Mouse (Mus musculus): ENCODE results near the gene Slc25a20. TPM values are rescaled to one million over a fixed set of nuclear protein-coding genes. Genes with fewer than 3 reads are reported as not detected.

Slc25a20 gene
- polyA plus RNA-seq, 1 experiment from 2014 or later = 25.2 TPM

DNA sequence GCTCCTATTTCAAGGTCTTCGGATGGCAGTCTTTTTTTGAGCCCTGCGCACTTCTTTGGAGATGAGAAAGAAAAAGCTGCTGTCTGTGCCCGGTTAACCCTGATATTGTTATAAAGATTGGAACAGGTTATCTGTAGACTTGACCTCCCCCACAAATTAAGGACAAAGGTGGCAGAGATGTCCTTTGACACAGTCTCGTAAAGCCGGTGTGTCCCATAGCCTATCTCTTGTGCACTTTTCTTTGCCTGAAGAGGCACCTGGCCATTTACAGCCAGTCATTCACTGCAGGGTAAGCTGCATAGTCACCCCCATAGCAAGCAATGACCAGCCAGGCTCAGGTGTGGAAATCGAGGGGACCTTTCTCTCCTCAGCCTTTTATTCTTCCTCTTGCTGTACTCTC, 772 bp downstream of the Slc25a20 start:
- ATAC-seq (ENCODE audit: insufficient number of reproducible peaks, insufficient read depth, low FRiP score, low read depth) = no peak
- no peak overlapping the region for H3K9ac ChIP-seq (replicated peaks; ENCODE audit: low read depth, low read length)
- no peaks in the 10 kb centered on the region for H3K36me3 ChIP-seq (ENCODE audit: control insufficient read depth, insufficient read depth, low read length)
- peak overlapping the region; percentile 58 for H3K4me3 ChIP-seq (ENCODE audit: low read depth, low read length)
- WGBS = 24% methylated on average over 6 of the region's 6 CpGs
- H3K27me3 ChIP-seq (ENCODE audit: control insufficient read depth, insufficient read depth, low read length) = no peaks in the 10 kb centered on the region
- H3K9me3 ChIP-seq (ENCODE audit: control insufficient read depth, low read depth, low read length) = no peaks in the 10 kb centered on the region
- peak overlapping the region; percentile 62 for H3K4me2 ChIP-seq (replicated peaks; ENCODE audit: low read depth, low read length)
- H3K27ac ChIP-seq (ENCODE audit: low read length) = no peak overlapping the region
- 0 out of 2 replicates have a peak, but pooled peaks cover 3% of the 10 kb centered on the region for H3K4me1 ChIP-seq (ENCODE audit: control insufficient read depth, insufficient read depth, low read length)

DNA sequence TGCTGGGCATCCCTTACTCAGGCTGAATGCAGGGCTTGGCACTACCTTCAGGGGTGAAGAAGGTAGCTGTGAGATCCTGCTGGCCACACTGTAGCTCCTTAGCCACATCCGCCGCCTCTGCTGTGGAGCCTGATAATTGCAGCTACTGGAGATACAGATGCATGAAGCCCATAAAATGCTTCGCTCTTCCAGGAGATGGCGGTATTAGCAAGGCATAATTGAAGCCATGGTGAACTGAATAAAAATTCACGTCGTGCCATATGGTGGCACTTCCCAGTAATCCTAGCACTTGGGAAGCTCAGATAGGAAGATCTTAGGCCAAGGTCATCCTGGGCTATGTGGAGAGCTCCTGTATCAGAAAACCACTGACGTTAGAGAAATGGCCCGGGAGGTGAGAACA, 8.0 kb downstream of the Slc25a20 start:
- H3K4me2 ChIP-seq (replicated peaks; ENCODE audit: low read depth, low read length) = no peak overlapping the region
- no peak; the same call in 1 of the 2 replicates for ATAC-seq (ENCODE audit: insufficient number of reproducible peaks, insufficient read depth, low FRiP score, low read depth)
- H3K9ac ChIP-seq (replicated peaks; ENCODE audit: low read depth, low read length) = no peak overlapping the region
- 0 out of 2 replicates have a peak, but pooled peaks cover 3% of the 10 kb centered on the region for H3K9me3 ChIP-seq (ENCODE audit: control insufficient read depth, low read depth, low read length)
- WGBS = 59% methylated on average over 8 of the region's 8 CpGs
- H3K36me3 ChIP-seq (ENCODE audit: control insufficient read depth, insufficient read depth, low read length) = no peaks in the 10 kb centered on the region; the same call in 1 of the 2 replicates
- H3K27me3 ChIP-seq (ENCODE audit: control insufficient read depth, insufficient read depth, low read length) = no peaks in the 10 kb centered on the region
- H3K4me3 ChIP-seq (ENCODE audit: low read depth, low read length) = no peak overlapping the region
- no peak overlapping the region for H3K27ac ChIP-seq (ENCODE audit: low read length)
- no peaks in the 10 kb centered on the region for H3K4me1 ChIP-seq (ENCODE audit: control insufficient read depth, insufficient read depth, low read length)

DNA sequence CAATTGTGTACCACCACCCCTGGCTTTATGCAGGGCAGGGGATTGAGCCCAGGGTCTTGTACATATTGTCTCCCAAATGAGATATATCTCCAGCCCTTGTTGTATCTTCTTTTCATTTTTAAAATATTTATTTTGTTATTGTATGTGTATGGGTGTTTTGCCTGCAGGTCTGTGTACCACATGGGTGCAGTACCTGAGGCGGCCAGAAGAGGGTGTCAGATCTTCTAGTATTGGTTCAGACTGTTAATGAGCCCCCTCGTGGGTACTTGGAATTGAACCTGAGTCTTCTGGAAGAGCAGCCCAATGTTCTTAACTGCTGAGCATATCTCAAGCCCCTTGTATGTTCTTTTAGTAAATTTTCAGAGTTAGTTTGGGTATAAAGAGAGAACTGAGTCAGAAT, 11.3 kb downstream of the Slc25a20 start:
- Histone ChIP-seq H3K36me3 (ENCODE audit: control insufficient read depth, insufficient read depth, low read length) (no peaks in the 10 kb centered on the region; the same call in 1 of the 2 replicates), H3K4me2 (replicated peaks; ENCODE audit: low read depth, low read length) (no peak overlapping the region), H3K4me3 (ENCODE audit: low read depth, low read length) (no peak overlapping the region), H3K9ac (replicated peaks; ENCODE audit: low read depth, low read length) (no peak overlapping the region), H3K27me3 (ENCODE audit: control insufficient read depth, insufficient read depth, low read length) (no peaks in the 10 kb centered on the region), H3K27ac (ENCODE audit: low read length) (no peak overlapping the region), H3K4me1 (ENCODE audit: control insufficient read depth, insufficient read depth, low read length) (no peaks in the 10 kb centered on the region), H3K9me3 (ENCODE audit: control insufficient read depth, low read depth, low read length) (0 out of 2 replicates have a peak, but pooled peaks cover 3% of the 10 kb centered on the region)
- WGBS = 53% methylated on average over 2 of the region's 2 CpGs
- no peak for ATAC-seq (ENCODE audit: insufficient number of reproducible peaks, insufficient read depth, low FRiP score, low read depth)

DNA sequence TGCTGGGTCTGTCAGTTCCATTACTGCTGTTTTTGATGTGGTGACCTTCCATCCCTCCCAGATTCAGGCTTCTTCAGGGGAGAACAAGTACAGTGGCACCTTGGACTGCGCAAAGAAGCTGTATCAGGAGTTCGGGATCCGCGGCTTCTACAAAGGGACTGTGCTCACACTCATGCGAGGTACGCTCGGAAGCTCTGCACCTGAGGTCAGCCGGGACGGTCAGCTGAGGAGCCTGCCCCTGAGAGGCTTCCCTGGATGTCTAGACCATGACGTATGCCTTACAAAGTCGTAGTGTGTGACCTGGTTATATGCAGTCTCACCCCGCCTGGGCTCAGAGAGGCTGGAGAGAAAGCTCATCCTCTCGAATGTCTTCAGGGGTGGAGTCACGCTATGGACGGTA, 18.1 kb downstream of the Slc25a20 start:
- Histone ChIP-seq H3K27ac (ENCODE audit: low read length) (no peak overlapping the region), H3K9me3 (ENCODE audit: control insufficient read depth, low read depth, low read length) (no peaks in the 10 kb centered on the region), H3K4me1 (ENCODE audit: control insufficient read depth, insufficient read depth, low read length) (no peaks in the 10 kb centered on the region), H3K4me2 (replicated peaks; ENCODE audit: low read depth, low read length) (no peak overlapping the region), H3K36me3 (ENCODE audit: control insufficient read depth, insufficient read depth, low read length) (peaks cover 12% of the 10 kb centered on the region; the same call in 1 of the 2 replicates), H3K4me3 (ENCODE audit: low read depth, low read length) (no peak overlapping the region), H3K27me3 (ENCODE audit: control insufficient read depth, insufficient read depth, low read length) (no peaks in the 10 kb centered on the region), H3K9ac (replicated peaks; ENCODE audit: low read depth, low read length) (no peak overlapping the region)
- ATAC-seq (ENCODE audit: insufficient number of reproducible peaks, insufficient read depth, low FRiP score, low read depth) = no peak
- WGBS = 90% methylated on average over 15 of the region's 15 CpGs

DNA sequence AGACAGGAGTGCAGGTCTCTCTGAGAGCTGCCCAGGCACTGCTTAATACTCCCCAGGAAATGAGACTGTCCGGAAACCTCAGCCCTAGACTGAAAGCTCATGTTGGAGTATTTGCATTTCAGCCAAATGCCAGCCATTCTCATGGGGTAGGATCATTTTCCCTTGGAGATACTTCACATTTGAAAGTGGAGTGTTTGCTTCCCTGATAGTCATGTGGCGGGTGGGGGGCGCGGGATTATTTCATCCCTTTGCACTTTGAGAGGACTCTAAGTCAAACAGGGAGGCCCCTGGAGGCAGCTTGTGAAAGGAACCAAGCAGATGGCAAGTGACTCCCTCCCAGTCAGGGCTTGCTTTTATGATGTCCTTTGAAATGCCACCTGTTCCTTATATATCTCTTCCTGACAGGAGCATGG, 24.6 kb downstream of the Slc25a20 start:
- no peak overlapping the region for H3K4me2 ChIP-seq (replicated peaks; ENCODE audit: low read depth, low read length)
- ATAC-seq (ENCODE audit: insufficient number of reproducible peaks, insufficient read depth, low FRiP score, low read depth) = no peak
- no peaks in the 10 kb centered on the region for H3K27me3 ChIP-seq (ENCODE audit: control insufficient read depth, insufficient read depth, low read length)
- H3K4me1 ChIP-seq (ENCODE audit: control insufficient read depth, insufficient read depth, low read length) = no peaks in the 10 kb centered on the region; the same call in 1 of the 2 replicates
- H3K4me3 ChIP-seq (ENCODE audit: low read depth, low read length) = no peak overlapping the region
- no peaks in the 10 kb centered on the region for H3K9me3 ChIP-seq (ENCODE audit: control insufficient read depth, low read depth, low read length)
- no peak overlapping the region for H3K27ac ChIP-seq (ENCODE audit: low read length)
- H3K36me3 ChIP-seq (ENCODE audit: control insufficient read depth, insufficient read depth, low read length) = peaks cover 5% of the 10 kb centered on the region; the same call in 1 of the 2 replicates
- WGBS = 34% methylated on average over 4 of the region's 4 CpGs
- no peak overlapping the region for H3K9ac ChIP-seq (replicated peaks; ENCODE audit: low read depth, low read length)

DNA sequence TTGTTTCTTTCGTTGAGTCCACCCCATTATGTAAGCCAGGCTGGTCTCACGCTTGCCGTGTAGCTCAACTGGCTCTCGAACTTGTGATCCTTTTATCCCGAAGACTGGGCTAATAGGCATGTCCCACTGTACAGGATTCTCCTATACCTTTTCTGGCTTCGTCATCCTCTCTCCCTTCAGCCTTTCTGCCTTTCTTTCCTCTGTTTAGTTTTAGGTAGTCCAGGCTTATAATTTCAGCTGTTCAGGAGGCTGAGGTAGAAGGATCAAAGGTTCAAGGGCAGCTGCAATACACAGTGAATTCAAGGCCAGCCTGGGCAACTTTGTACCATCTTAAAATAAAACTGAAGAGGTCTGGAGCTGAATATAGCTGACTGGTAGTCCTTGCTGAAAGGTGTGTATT, 25.3 kb downstream of the Slc25a20 start:
- ATAC-seq (ENCODE audit: insufficient number of reproducible peaks, insufficient read depth, low FRiP score, low read depth) = no peak
- no peak overlapping the region for H3K27ac ChIP-seq (ENCODE audit: low read length)
- no peaks in the 10 kb centered on the region for H3K27me3 ChIP-seq (ENCODE audit: control insufficient read depth, insufficient read depth, low read length)
- H3K4me2 ChIP-seq (replicated peaks; ENCODE audit: low read depth, low read length) = no peak overlapping the region
- H3K4me1 ChIP-seq (ENCODE audit: control insufficient read depth, insufficient read depth, low read length) = no peaks in the 10 kb centered on the region; the same call in 1 of the 2 replicates
- no peak overlapping the region for H3K9ac ChIP-seq (replicated peaks; ENCODE audit: low read depth, low read length)
- no peaks in the 10 kb centered on the region for H3K9me3 ChIP-seq (ENCODE audit: control insufficient read depth, low read depth, low read length)
- WGBS = 75% methylated on average over 6 of the region's 6 CpGs
- H3K36me3 ChIP-seq (ENCODE audit: control insufficient read depth, insufficient read depth, low read length) = peaks cover 2% of the 10 kb centered on the region; the same call in 1 of the 2 replicates
- H3K4me3 ChIP-seq (ENCODE audit: low read depth, low read length) = no peak overlapping the region

DNA sequence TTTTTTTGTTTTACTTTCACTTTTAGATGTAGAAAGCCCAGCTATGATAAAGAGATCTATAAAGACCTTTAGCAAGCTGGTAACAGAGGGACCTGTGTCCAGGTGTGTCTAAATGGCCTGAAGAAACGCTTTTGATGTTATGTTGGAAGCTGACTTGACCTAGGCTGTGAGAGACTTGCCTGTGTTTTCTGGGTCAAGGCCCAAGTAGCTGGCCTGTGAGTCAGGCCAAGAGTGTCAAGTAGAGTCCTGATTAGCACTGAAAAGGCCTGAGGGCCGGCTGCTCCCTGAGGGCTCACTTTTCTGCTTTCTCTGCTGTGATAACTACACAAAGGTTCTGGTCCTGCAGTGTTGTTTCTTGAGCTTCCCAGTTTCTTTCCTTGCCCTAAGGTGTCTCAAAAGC, 25.8 kb downstream of the Slc25a20 start:
- no peak for ATAC-seq (ENCODE audit: insufficient number of reproducible peaks, insufficient read depth, low FRiP score, low read depth)
- no peaks in the 10 kb centered on the region; the same call in 1 of the 2 replicates for H3K4me1 ChIP-seq (ENCODE audit: control insufficient read depth, insufficient read depth, low read length)
- H3K4me3 ChIP-seq (ENCODE audit: low read depth, low read length) = no peak overlapping the region
- no peak overlapping the region for H3K27ac ChIP-seq (ENCODE audit: low read length)
- no peak overlapping the region for H3K4me2 ChIP-seq (replicated peaks; ENCODE audit: low read depth, low read length)
- no peak overlapping the region for H3K9ac ChIP-seq (replicated peaks; ENCODE audit: low read depth, low read length)
- no peaks in the 10 kb centered on the region; the same call in 1 of the 2 replicates for H3K36me3 ChIP-seq (ENCODE audit: control insufficient read depth, insufficient read depth, low read length)
- no peaks in the 10 kb centered on the region for H3K27me3 ChIP-seq (ENCODE audit: control insufficient read depth, insufficient read depth, low read length)
- H3K9me3 ChIP-seq (ENCODE audit: control insufficient read depth, low read depth, low read length) = no peaks in the 10 kb centered on the region
- 78% methylated on average over 2 of the region's 2 CpGs for WGBS

DNA sequence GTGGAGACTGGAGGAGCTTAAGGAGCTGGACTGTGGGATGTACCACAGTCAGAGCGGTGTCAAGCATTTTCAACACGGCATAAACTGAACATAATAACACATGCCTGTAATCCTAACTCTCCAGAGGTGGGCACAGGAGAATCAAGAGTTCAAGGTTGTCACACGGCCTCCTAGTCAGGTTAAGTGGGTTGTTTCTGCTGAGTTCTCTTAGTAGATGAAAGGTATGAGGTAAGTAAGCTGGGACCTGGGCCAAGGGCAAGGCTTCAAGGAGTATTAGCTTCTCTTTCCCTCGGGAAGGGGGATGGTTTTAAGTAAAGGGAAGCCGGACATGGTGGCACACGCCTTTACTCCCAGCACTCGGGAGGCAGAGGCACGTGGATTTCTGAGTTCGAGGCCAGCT, 26.6 kb downstream of the Slc25a20 start:
- H3K4me1 ChIP-seq (ENCODE audit: control insufficient read depth, insufficient read depth, low read length) = peaks cover 4% of the 10 kb centered on the region; the same call in 1 of the 2 replicates
- no peaks in the 10 kb centered on the region for H3K36me3 ChIP-seq (ENCODE audit: control insufficient read depth, insufficient read depth, low read length)
- H3K9ac ChIP-seq (replicated peaks; ENCODE audit: low read depth, low read length) = no peak overlapping the region
- H3K27ac ChIP-seq (ENCODE audit: low read length) = no peak overlapping the region
- ATAC-seq (ENCODE audit: insufficient number of reproducible peaks, insufficient read depth, low FRiP score, low read depth) = no peak
- no peaks in the 10 kb centered on the region for H3K27me3 ChIP-seq (ENCODE audit: control insufficient read depth, insufficient read depth, low read length)
- H3K4me3 ChIP-seq (ENCODE audit: low read depth, low read length) = no peak overlapping the region
- no peak overlapping the region for H3K4me2 ChIP-seq (replicated peaks; ENCODE audit: low read depth, low read length)
- H3K9me3 ChIP-seq (ENCODE audit: control insufficient read depth, low read depth, low read length) = no peaks in the 10 kb centered on the region
- 72% methylated on average over 9 of the region's 9 CpGs for WGBS

DNA sequence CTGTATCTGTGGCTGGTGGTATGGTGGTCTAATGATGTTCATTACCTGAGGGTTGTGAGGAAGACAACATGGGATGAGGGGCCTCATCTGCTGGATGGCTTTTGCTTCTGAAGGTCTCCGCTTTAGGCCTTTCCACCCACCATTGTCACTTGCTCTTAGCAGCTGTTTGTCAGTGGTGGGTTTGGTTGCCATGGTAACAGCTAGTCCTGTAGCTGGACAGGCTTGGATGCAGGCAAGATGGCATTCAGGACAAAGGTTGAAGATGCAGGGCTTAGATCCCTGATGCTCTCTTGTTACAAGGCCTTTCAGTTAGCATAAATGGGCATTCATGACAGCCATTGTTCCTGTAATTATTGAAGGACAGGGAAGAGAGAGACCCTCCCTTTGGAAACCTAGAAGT, 27.2 kb downstream of the Slc25a20 start, which contains the start of gene Prkar2a:
Gene Prkar2a, plus strand, starts transcription at position 209 of the 400 bp plus-strand sequence.
- Histone ChIP-seq H3K27ac (ENCODE audit: low read length) (no peak within 1 kb of the TSS), H3K9me3 (ENCODE audit: control insufficient read depth, low read depth, low read length) (no peaks in the 10 kb centered on the region), H3K27me3 (ENCODE audit: control insufficient read depth, insufficient read depth, low read length) (no peaks in the 10 kb centered on the region), H3K4me2 (replicated peaks; ENCODE audit: low read depth, low read length) (no peak within 1 kb of the TSS), H3K36me3 (ENCODE audit: control insufficient read depth, insufficient read depth, low read length) (no peaks in the 10 kb centered on the region), H3K4me3 (ENCODE audit: low read depth, low read length) (no peak within 1 kb of the TSS), H3K9ac (replicated peaks; ENCODE audit: low read depth, low read length) (no peak within 1 kb of the TSS), H3K4me1 (ENCODE audit: control insufficient read depth, insufficient read depth, low read length) (peaks cover 4% of the 10 kb centered on the region; the same call in 1 of the 2 replicates)
- ATAC-seq (ENCODE audit: insufficient number of reproducible peaks, insufficient read depth, low FRiP score, low read depth) = no peak
- WGBS = 88% methylated on average over 1 of the region's 1 CpGs
